Mouse (Mus musculus): Measurements from ENCODE around the gene Glt6d1.

The Glt6d1 gene

GRCm38 (mm10) chr2:25789092-25789491 is 26.6 kb downstream of the Glt6d1 start:
- DNase-seq = no peak

- DNase-seq = no peak
Measured at GRCm38 (mm10) chr2:25785573-25786322, 29.9 kb downstream of the Glt6d1 start.

- DNase-seq = no peak
Measured at GRCm38 (mm10) chr2:25781957-25782356, 33.7 kb downstream of the Glt6d1 start, which contains the start of gene Gm13539. Gene Gm13539, plus strand, starts transcription at chr2:25782257.

GRCm38 (mm10) chr2:25780921-25781320 is 34.7 kb downstream of the Glt6d1 start:
- peak; percentile 26 to 42 for DNase-seq

GRCm38 (mm10) chr2:25779076-25779475 is 36.6 kb downstream of the Glt6d1 start:
- DNase-seq = no peak

- no peak for DNase-seq
Measured at GRCm38 (mm10) chr2:25776717-25777116, 38.9 kb downstream of the Glt6d1 start, which contains the start of gene Lcn11. Gene Lcn11, plus strand, starts transcription at chr2:25777017.

GRCm38 (mm10) chr2:25775991-25776390 is 39.7 kb downstream of the Glt6d1 start:
- DNase-seq = no peak

GRCm38 (mm10) chr2:25774640-25775039 is 41.0 kb downstream of the Glt6d1 start:
- DNase-seq = no peak

GRCm38 (mm10) chr2:25773507-25773906 is 42.1 kb downstream of the Glt6d1 start:
- no peak for DNase-seq

GRCm38 (mm10) chr2:25767764-25768163 is 47.9 kb downstream of the Glt6d1 start:
- DNase-seq = no peak

GRCm38 (mm10) chr2:25765269-25765668 is 50.4 kb downstream of the Glt6d1 start, which contains the start of gene Lcn3:
Gene Lcn3, plus strand, starts transcription at chr2:25765569.
- DNase-seq = no peak

- no peak for DNase-seq
Measured at GRCm38 (mm10) chr2:25758064-25758625, 57.5 kb downstream of the Glt6d1 start.

- DNase-seq = no peak
Measured at GRCm38 (mm10) chr2:25754201-25754600, 61.4 kb downstream of the Glt6d1 start.

All from cerebellum, adult 18-20 months (tissue).